ENCODE assay signal across 19 mouse cellular contexts in genomic region chr2:107888245-107888644, GRCm38 (mm10).
"Had no signal": no experiment of that assay in that cellular context is flagged by ENCODE, and none has a peak within 500 bp of the region (broad histone marks: within the 10 kb centered on the region; RNA-seq: fewer than 3 reads in every experiment).

No protein-coding gene starts in this region.

- H3K36me3 ChIP-seq: liver, embryonic 12.5 days; midbrain, embryonic 10.5 days; midbrain, embryonic 12.5 days; midbrain, embryonic 15.5 days; neural tube, embryonic 12.5 days had no signal

- H3K27ac ChIP-seq: liver, embryonic 12.5 days; liver, embryonic 14.5 days; midbrain, embryonic 10.5 days; midbrain, embryonic 12.5 days; midbrain, embryonic 15.5 days; neural tube, embryonic 12.5 days had no signal

- ATAC-seq: liver, embryonic 12.5 days; midbrain, embryonic 15.5 days had no signal

- H3K9me3 ChIP-seq: liver, embryonic 12.5 days; midbrain, embryonic 10.5 days; midbrain, embryonic 12.5 days; midbrain, embryonic 15.5 days; neural tube, embryonic 12.5 days had no signal

- H3K4me1 ChIP-seq: liver, embryonic 12.5 days; midbrain, embryonic 10.5 days; midbrain, embryonic 12.5 days; midbrain, embryonic 15.5 days; neural tube, embryonic 12.5 days had no signal

- H3K9ac ChIP-seq: liver, embryonic 12.5 days; liver, embryonic 14.5 days; lung, embryonic 14.5 days; midbrain, embryonic 12.5 days; midbrain, embryonic 15.5 days; neural tube, embryonic 12.5 days had no signal

- H3K4me3 ChIP-seq: liver, embryonic 12.5 days; midbrain, embryonic 10.5 days; midbrain, embryonic 12.5 days; midbrain, embryonic 15.5 days; myocyte; neural tube, embryonic 12.5 days had no signal

- H3K4me2 ChIP-seq: liver, embryonic 12.5 days; lung, embryonic 14.5 days; midbrain, embryonic 12.5 days; midbrain, embryonic 15.5 days; neural tube, embryonic 12.5 days had no signal

- DNase-seq: lung, adult 18-20 months; lung, embryonic 14.5 days; lung, postnatal 10 days; lung, postnatal 4 days; retina, postnatal 1 day; right cerebral cortex, adult 18-20 months; right cerebral cortex, postnatal 25 days; right cerebral cortex, postnatal 4 days; spleen, adult 18-20 months; thymus, adult 18-20 months; thymus, postnatal 14 days; thymus, postnatal 36 days had no signal

- H3K27me3 ChIP-seq: liver, embryonic 12.5 days; midbrain, embryonic 12.5 days; midbrain, embryonic 15.5 days; neural tube, embryonic 12.5 days had no signal
